Mouse (Mus musculus) myocyte (in vitro differentiated cells): ENCODE measurements around the gene Spata16.

Experiments used
- CEBPB ChIP-seq: IDR thresholded peaks from 2 replicates; pipeline ENCODE4 v1.6.1; 2011; ENCODE audit warnings: mild to moderate bottlenecking, moderate library complexity; ENCODE audit not compliant: poor library complexity, insufficient read depth, severe bottlenecking
- E2F4 ChIP-seq: IDR thresholded peaks from one replicate; pipeline ENCODE4 v1.6.1; 2011; ENCODE audit warnings: mild to moderate bottlenecking, control low read depth, moderate library complexity; ENCODE audit not compliant: insufficient read depth
- MAX ChIP-seq: IDR thresholded peaks from one replicate; pipeline ENCODE4 v1.6.1; 2011; ENCODE audit warnings: low read depth, mild to moderate bottlenecking, control low read depth
- MYOD1 ChIP-seq, 3 experiments: IDR thresholded peaks; one replicate each; pipeline ENCODE4 v1.6.1; 2011; ENCODE audit warnings: control low read depth in 2 of 3, low read depth in 2 of 3, mild to moderate bottlenecking in 2 of 3, moderate library complexity in 1 of 3; ENCODE audit not compliant: insufficient read length in 2 of 3, control insufficient read depth in 1 of 3
- MYOG ChIP-seq, 3 experiments: IDR thresholded peaks; one replicate each; pipeline ENCODE4 v1.6.1; 2011; ENCODE audit warnings: control low read depth in 2 of 3, low read depth in 2 of 3, mild to moderate bottlenecking in 2 of 3; ENCODE audit not compliant: insufficient read length in 2 of 3, control insufficient read depth in 1 of 3, insufficient read depth in 1 of 3
- POLR2A ChIP-seq: IDR thresholded peaks from one replicate; pipeline ENCODE4 v1.6.1; 2011; ENCODE audit warnings: low read depth, mild to moderate bottlenecking, control low read depth, moderate library complexity; ENCODE audit not compliant: insufficient read length
- POLR2AphosphoS2 ChIP-seq: IDR thresholded peaks from one replicate; pipeline ENCODE4 v1.6.1; 2011; ENCODE audit warnings: low read depth, control low read depth; ENCODE audit not compliant: insufficient read length
- SRF ChIP-seq: IDR thresholded peaks from one replicate; pipeline ENCODE4 v1.6.1; 2011; ENCODE audit warnings: low read depth; ENCODE audit not compliant: control insufficient read depth, insufficient read length
- TCF12 ChIP-seq: IDR thresholded peaks from one replicate; pipeline ENCODE4 v1.6.1; 2011; ENCODE audit warnings: mild to moderate bottlenecking, control low read depth; ENCODE audit not compliant: poor library complexity, insufficient read depth, severe bottlenecking
- TCF3 ChIP-seq: IDR thresholded peaks from one replicate; pipeline ENCODE4 v1.6.1; 2011; ENCODE audit warnings: low read depth, control low read depth; ENCODE audit not compliant: insufficient read length

DNA sequence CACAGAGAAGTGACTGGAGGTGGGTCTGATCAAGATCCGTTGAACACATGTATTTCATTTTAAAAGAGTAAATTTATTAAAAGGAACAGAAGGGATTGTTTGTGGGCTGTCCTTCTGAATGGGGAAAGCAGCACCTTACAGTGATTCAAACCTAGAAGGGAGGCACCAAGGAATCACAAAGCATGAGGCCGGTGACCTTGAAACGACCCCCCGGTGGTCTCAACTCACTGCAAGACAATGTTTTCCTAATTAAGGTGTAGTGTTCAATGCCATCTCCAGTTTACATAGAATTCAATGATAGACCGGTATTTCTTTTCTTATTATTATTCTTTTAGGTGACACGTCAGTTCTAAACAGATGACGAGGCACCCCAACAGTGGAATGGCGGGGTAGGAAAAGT, 2.4 kb downstream of the Spata16 start:
- TF ChIP-seq POLR2A: no peak
- no peak for TF ChIP-seq MAX
- no peak for TF ChIP-seq MYOG (IDR thresholded peaks at IDR 0.05; ENCODE audit: control insufficient read depth in 1 of 3, insufficient read depth in 1 of 3, insufficient read length in 2 of 3, low read depth in 2 of 3)
- TF ChIP-seq TCF3: no peak
- no peak for TF ChIP-seq MYOD1 (IDR thresholded peaks at IDR 0.05; ENCODE audit: control insufficient read depth in 1 of 3, insufficient read length in 2 of 3, low read depth in 2 of 3)
- TF ChIP-seq POLR2AphosphoS2: no peak
- no peak for TF ChIP-seq E2F4
- TF ChIP-seq SRF: no peak
- no peak for TF ChIP-seq TCF12
- no peak for TF ChIP-seq CEBPB
